Mouse (Mus musculus) hindbrain, embryonic 15.5 days (tissue): ENCODE data around the gene Prf1. TPM values are rescaled to one million over a fixed set of nuclear protein-coding genes. Genes with fewer than 3 reads are reported as not detected.
A peak's percentile ranks its signal among the peaks of the same experiment; 100 is the strongest.

ENCODE experiments used
- ATAC-seq: fragments of 200-750 bp; cut with Nextera tagmentation; 2 replicates; pipeline ENCODE4 v1.8.0; 2017; ENCODE audit warnings: low read depth, moderate number of reproducible peaks, moderate TSS enrichment; ENCODE audit not compliant: low FRiP score
- H3K27ac ChIP-seq: fragments of 300-500 bp; sonication (generic); replicated peaks from 2 replicates; pipeline ENCODE4 v1.5.1; 2015; ENCODE audit warnings: mild to moderate bottlenecking, inconsistent platforms
- H3K27me3 ChIP-seq: fragments of 300-500 bp; sonication (generic); 2 replicates; pipeline ENCODE4 v1.6.1; 2015; ENCODE audit warnings: control low read depth, inconsistent platforms
- H3K36me3 ChIP-seq: fragments of 300-500 bp; sonication (generic); 2 replicates; pipeline ENCODE4 v1.6.1; 2015; ENCODE audit warnings: control low read depth, inconsistent platforms
- H3K4me1 ChIP-seq: fragments of 300-500 bp; sonication (generic); replicated peaks from 2 replicates; pipeline ENCODE4 v1.6.1; 2015; ENCODE audit warnings: control low read depth, inconsistent platforms
- H3K4me2 ChIP-seq: fragments of 300-500 bp; sonication (generic); 2 replicates; pipeline ENCODE4 v1.6.1; 2015; ENCODE audit warnings: moderate library complexity, mild to moderate bottlenecking, inconsistent platforms
- H3K4me3 ChIP-seq: fragments of 300-500 bp; sonication (generic); 2 replicates; pipeline ENCODE4 v1.5.1; 2015; ENCODE audit warnings: mild to moderate bottlenecking, inconsistent platforms
- H3K9ac ChIP-seq: fragments of 300-500 bp; sonication (generic); 2 replicates; pipeline ENCODE4 v1.6.1; 2015; ENCODE audit warnings: inconsistent platforms
- H3K9me3 ChIP-seq: fragments of 300-500 bp; sonication (generic); 2 replicates; pipeline ENCODE4 v1.6.1; 2016; ENCODE audit warnings: control low read depth, inconsistent platforms
- WGBS: fragments of 180-500 bp; shearing (Covaris S2); methylation state at CpG from one replicate; pipeline ENCODE4 v1.1.7; 2015; 5-methylcytosine and 5-hydroxymethylcytosine counted together
- polyA plus RNA-seq: library from polyadenylated mRNA; unstranded; fragments of >200 nt; fragmentation: Nextera tagmentation; extraction: Ambion mirVana; gene quantifications from 2 replicates; pipeline ENCODE4 v1.2.1, GENCODE M21; 2015

Prf1 gene
- polyA plus RNA-seq, 1 experiment from 2014 or later = not detected

DNA sequence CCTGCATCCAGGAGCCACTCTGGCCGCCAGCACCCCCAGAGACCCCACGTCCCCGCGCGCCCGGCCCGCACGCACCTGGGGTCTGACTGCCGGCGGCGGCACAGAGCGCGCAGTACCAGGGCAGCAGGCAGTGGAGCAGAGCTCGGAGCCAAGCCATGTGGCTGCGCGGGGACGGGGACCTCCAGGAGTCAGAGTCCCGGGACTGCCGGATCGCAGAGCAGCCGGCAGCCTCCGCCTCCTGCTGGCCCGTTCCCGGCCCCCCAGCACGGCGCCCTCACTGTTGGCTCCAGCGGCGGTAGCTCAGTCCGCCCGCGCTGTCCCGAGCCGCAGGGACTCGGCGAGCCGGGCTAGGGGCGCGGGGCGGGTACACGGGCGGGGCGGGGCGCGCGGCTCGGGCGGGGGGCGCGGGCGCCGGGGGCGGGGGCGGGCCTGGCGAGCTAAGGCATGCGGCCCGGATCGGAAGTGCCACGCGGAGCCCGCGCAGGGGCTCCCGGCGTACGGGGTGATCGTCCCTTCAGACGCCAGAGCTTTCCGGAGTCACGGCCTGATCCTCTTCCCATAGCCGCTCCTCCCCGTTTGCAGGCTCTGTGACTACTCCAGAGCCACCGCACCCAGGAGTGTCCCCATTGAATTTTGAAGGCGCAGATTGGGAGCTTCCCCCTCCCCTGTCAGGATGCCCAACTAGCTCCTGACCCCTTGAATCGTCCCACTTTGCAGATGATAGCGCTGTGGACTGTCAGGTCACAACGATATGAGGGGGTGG lies 24.4 kb upstream of the Prf1 start, which contains the start of gene Adamts14:
Adamts14 (minus strand) TSS at position 358 of the 763 bp plus-strand sequence.
- no peak within 1 kb of the TSS for H3K27ac ChIP-seq
- H3K9me3 ChIP-seq = no peaks in the 10 kb centered on the region
- under 1% methylated on average over 60 of the region's 75 CpGs for WGBS

DNA sequence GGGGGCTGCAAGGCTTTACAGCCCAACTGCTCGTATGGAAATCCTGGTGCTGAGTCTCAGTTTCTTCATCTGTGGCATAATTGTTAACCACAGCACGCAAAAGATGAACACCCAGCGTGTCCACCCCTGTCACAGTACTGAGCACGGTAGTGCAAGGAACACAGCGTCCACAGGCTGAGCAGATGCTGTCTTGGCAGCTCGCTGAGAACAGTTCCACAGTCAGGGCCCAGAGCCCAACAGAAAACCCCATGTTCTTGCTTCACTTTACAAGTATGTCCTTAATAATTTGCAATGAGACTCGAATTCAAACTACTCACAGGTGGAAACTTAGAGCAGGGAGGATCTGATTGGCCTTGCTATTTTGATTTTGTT lies 23.8 kb upstream of the Prf1 start:
- H3K4me2 ChIP-seq = peak overlapping the region; percentile 93
- ATAC-seq = no peak
- H3K4me1 ChIP-seq = peaks cover 20% of the 10 kb centered on the region
- H3K36me3 ChIP-seq = no peaks in the 10 kb centered on the region
- peak overlapping the region; percentile 45; the same call in 1 of the 2 replicates for H3K4me3 ChIP-seq
- no peak overlapping the region for H3K27ac ChIP-seq
- H3K9me3 ChIP-seq = no peaks in the 10 kb centered on the region
- 0 out of 2 replicates have a peak overlapping the region, but pooled peaks have one; percentile 25 for H3K9ac ChIP-seq
- WGBS = 44% methylated on average over 7 of the region's 7 CpGs
- peaks cover 11% of the 10 kb centered on the region for H3K27me3 ChIP-seq

More for the DNA sequence above, 24.4 kb upstream of the Prf1 start, which contains the start of gene Adamts14:
- Histone ChIP-seq H3K27me3 (peaks cover 11% of the 10 kb centered on the region), H3K4me2 (peak within 1 kb of the TSS; percentile 93), H3K4me3 (peak within 1 kb of the TSS; percentile 45), H3K4me1 (peaks cover 20% of the 10 kb centered on the region), H3K9ac (peak within 1 kb of the TSS; percentile 25), H3K36me3 (no peaks in the 10 kb centered on the region)
- ATAC-seq = peak; percentile 54; the same call in 1 of the 2 replicates

DNA sequence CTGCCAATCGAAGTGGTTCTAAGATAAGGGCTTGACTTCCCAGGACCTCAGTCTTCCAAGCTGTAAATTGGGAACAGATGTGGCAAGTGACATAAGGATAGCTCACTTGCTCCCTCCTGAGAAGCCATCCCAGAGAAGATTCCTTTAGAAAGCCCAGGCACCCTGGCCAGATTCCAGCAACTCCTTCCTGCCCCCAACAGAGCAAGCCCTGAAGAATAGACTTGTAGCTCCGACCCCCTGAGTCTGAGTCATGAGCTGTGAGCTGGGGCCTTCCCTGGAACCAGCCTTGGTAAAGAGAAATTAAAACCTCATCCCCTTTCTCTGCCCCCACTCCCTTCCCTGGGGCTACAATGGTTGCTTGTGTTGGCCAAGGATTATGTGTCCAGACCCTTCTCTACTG lies 23.1 kb upstream of the Prf1 start:
- Histone ChIP-seq H3K36me3 (no peaks in the 10 kb centered on the region), H3K27me3 (peaks cover 11% of the 10 kb centered on the region), H3K4me3 (no peak overlapping the region), H3K9me3 (no peaks in the 10 kb centered on the region), H3K4me2 (no peak overlapping the region), H3K9ac (no peak overlapping the region), H3K27ac (no peak overlapping the region), H3K4me1 (peaks cover 20% of the 10 kb centered on the region)
- ATAC-seq = no peak
- 70% methylated on average over 2 of the region's 2 CpGs for WGBS

GRCm38 (mm10) chr10:61275669-61276110 lies 21.9 kb upstream of the Prf1 start:
- ATAC-seq = peak; percentile 36; the same call in 1 of the 2 replicates
- Histone ChIP-seq H3K36me3 (no peaks in the 10 kb centered on the region), H3K9ac (no peak overlapping the region), H3K27ac (no peak overlapping the region), H3K4me3 (no peak overlapping the region), H3K4me2 (no peak overlapping the region), H3K9me3 (no peaks in the 10 kb centered on the region), H3K27me3 (peaks cover 11% of the 10 kb centered on the region), H3K4me1 (peaks cover 20% of the 10 kb centered on the region)
- 2% methylated on average over 5 of the region's 5 CpGs for WGBS

GRCm38 (mm10) chr10:61277051-61277450 lies 20.6 kb upstream of the Prf1 start:
- Histone ChIP-seq H3K9ac (no peak overlapping the region), H3K27me3 (peaks cover 7% of the 10 kb centered on the region), H3K4me2 (no peak overlapping the region), H3K4me3 (no peak overlapping the region), H3K36me3 (no peaks in the 10 kb centered on the region), H3K4me1 (peaks cover 20% of the 10 kb centered on the region), H3K27ac (no peak overlapping the region), H3K9me3 (no peaks in the 10 kb centered on the region)
- 94% methylated on average over 6 of the region's 6 CpGs for WGBS
- no peak for ATAC-seq

DNA sequence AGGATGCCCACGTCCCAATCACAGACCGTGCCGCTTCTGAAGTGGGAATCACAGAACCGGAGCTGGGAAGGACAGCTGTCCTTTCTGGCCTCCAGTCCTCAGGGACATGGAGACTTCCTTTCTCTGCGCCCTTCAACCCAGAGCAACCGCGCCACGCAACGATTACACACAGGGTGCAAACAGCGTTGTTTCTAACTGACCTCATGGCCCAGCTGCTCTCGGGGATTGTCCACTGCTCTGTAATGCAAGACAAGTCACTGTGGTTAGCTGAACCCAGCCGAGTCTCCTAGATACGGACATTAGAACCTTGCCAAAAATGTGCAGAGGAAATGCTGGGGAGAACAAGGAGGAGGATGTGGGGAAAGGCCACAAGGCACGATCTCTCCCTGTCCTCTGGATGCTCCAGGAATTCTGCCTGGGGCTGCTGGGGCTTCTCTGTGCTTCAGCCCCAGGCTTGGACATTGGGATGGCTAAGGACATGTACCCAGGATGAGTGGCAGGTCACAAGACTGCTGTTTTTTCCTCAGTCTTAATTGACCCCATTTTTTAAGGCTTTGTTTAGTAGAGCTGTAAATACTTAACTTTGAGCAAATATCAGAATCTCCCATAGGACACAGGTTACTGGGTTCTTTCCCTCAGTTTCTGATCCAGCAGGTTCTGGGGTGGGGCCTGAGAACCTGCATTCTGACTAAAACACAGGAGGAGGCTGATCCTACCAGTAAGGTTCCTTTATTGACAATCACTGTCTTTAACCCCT lies 19.5 kb upstream of the Prf1 start:
- Histone ChIP-seq H3K4me3 (no peak overlapping the region), H3K27me3 (no peaks in the 10 kb centered on the region), H3K4me1 (peaks cover 12% of the 10 kb centered on the region), H3K36me3 (no peaks in the 10 kb centered on the region), H3K27ac (no peak overlapping the region), H3K9me3 (no peaks in the 10 kb centered on the region), H3K9ac (no peak overlapping the region), H3K4me2 (no peak overlapping the region)
- 50% methylated on average over 14 of the region's 14 CpGs for WGBS
- no peak for ATAC-seq

DNA sequence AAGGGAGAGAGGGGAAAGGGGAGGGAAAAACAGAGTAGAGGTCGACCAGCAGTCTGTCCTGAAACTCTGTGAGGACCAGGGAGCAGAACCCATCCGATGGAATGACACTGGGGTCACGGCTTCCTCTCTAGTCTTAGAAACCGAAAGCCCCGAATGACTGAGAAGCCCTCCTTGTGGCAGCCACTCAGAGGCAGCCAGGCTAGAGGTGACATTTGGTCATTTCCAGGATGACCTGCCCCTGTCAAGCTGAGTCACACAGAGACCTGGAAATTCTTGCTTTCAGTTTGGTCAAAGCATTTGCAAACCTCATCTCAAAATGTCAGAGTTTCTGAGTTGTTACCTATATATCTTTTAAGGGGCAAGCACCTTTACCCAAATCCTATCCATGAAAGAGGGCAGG lies 16.5 kb upstream of the Prf1 start:
- H3K4me2 ChIP-seq = no peak overlapping the region
- no peak overlapping the region for H3K27ac ChIP-seq
- no peaks in the 10 kb centered on the region for H3K9me3 ChIP-seq
- H3K9ac ChIP-seq = no peak overlapping the region
- no peaks in the 10 kb centered on the region for H3K36me3 ChIP-seq
- H3K4me1 ChIP-seq = peaks cover 10% of the 10 kb centered on the region; the same call in 1 of the 2 replicates
- no peak for ATAC-seq
- H3K27me3 ChIP-seq = no peaks in the 10 kb centered on the region
- H3K4me3 ChIP-seq = no peak overlapping the region
- WGBS = 82% methylated on average over 5 of the region's 5 CpGs

GRCm38 (mm10) chr10:61284309-61284708 lies 13.3 kb upstream of the Prf1 start:
- H3K27ac ChIP-seq = no peak overlapping the region
- peaks cover 8% of the 10 kb centered on the region; the same call in 1 of the 2 replicates for H3K4me1 ChIP-seq
- no peak overlapping the region for H3K4me3 ChIP-seq
- H3K4me2 ChIP-seq = no peak overlapping the region
- WGBS = 82% methylated on average over 4 of the region's 4 CpGs
- no peak overlapping the region for H3K9ac ChIP-seq
- no peak for ATAC-seq
- H3K9me3 ChIP-seq = no peaks in the 10 kb centered on the region
- no peaks in the 10 kb centered on the region for H3K27me3 ChIP-seq
- no peaks in the 10 kb centered on the region for H3K36me3 ChIP-seq

GRCm38 (mm10) chr10:61285271-61285670 lies 12.4 kb upstream of the Prf1 start:
- H3K9me3 ChIP-seq = no peaks in the 10 kb centered on the region
- H3K4me1 ChIP-seq = peaks cover 8% of the 10 kb centered on the region; the same call in 1 of the 2 replicates
- no peak for ATAC-seq
- H3K9ac ChIP-seq = no peak overlapping the region
- H3K27ac ChIP-seq = no peak overlapping the region
- no peak overlapping the region for H3K4me3 ChIP-seq
- no peaks in the 10 kb centered on the region for H3K36me3 ChIP-seq
- no peak overlapping the region for H3K4me2 ChIP-seq
- H3K27me3 ChIP-seq = no peaks in the 10 kb centered on the region
- WGBS = 61% methylated on average over 11 of the region's 11 CpGs

DNA sequence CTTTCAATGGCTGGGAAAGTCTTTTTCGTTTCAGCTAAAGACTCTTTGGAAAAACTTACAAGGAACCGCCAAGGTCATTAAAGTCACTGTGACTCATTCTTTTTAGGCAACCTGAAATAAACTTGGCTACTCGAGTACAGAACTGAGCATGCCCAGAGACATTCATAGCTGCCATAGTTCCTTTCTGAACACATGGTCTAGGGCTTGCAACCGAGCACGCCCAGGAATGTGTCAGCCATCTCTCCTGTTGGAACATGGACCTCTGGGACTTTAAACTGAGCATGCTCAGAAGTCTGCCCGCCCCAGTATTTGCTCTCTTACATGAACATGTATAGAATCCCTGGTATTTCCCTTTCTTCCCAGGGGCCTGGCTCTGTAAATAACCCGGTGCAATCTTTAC lies 11.4 kb upstream of the Prf1 start:
- Histone ChIP-seq H3K4me2 (no peak overlapping the region), H3K36me3 (no peaks in the 10 kb centered on the region), H3K27ac (no peak overlapping the region), H3K4me1 (peaks cover 8% of the 10 kb centered on the region; the same call in 1 of the 2 replicates), H3K4me3 (no peak overlapping the region), H3K9ac (no peak overlapping the region), H3K27me3 (no peaks in the 10 kb centered on the region), H3K9me3 (no peaks in the 10 kb centered on the region)
- ATAC-seq = no peak
- 72% methylated on average over 7 of the region's 7 CpGs for WGBS

DNA sequence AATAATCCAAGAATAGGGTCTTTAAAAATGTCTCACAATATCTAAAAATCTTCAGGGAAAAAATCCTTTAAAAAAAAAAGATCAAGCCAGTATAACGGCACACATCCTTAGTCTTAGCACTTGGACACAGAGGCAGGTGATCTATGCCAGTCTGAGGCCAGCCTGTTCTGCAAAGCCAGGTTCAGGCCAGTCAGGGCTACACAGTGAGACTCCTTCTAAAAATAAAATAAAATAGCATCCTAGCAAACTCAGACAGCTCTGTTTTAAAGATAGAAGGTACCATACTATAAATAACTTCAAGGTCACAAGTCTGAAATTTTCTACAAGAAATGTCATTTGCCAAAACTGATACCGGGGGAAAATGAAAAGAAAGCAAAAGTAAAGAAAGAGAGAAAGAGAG lies 7.6 kb upstream of the Prf1 start:
- WGBS = 79% methylated on average over 2 of the region's 2 CpGs
- no peak for ATAC-seq
- no peak overlapping the region for H3K27ac ChIP-seq

DNA sequence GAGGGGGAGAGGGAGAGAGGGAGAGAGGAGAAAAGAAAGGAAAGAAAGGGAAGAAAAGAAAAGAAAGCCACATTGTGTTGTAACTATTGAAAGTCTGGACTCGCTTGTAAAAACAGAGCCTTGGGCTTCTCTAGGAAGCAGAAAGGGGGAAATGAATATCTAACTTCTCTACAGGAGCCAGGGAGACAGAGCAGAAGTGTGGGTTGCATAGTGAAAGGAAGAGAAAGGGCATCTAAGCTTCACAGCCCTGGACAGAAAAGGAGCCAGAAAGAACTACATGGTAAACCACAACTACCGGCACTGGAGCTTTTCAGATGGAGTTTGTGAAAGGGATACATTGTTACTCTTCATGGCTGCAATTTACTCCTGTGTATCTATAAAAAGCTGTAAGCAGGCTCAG lies 7.2 kb upstream of the Prf1 start:
- ATAC-seq = no peak
- 29% methylated on average over 2 of the region's 2 CpGs for WGBS
- H3K9me3 ChIP-seq = no peaks in the 10 kb centered on the region

More for the DNA sequence above, 7.6 kb upstream of the Prf1 start:
- H3K4me1 ChIP-seq = peaks cover 7% of the 10 kb centered on the region; the same call in 1 of the 2 replicates
- no peak overlapping the region for H3K9ac ChIP-seq
- H3K36me3 ChIP-seq = no peaks in the 10 kb centered on the region
- no peaks in the 10 kb centered on the region for H3K27me3 ChIP-seq
- no peaks in the 10 kb centered on the region for H3K9me3 ChIP-seq
- no peak overlapping the region for H3K4me3 ChIP-seq
- no peak overlapping the region for H3K4me2 ChIP-seq

More for the DNA sequence above, 7.2 kb upstream of the Prf1 start:
- Histone ChIP-seq H3K4me3 (no peak overlapping the region), H3K27ac (no peak overlapping the region), H3K36me3 (no peaks in the 10 kb centered on the region), H3K9ac (no peak overlapping the region), H3K4me1 (peaks cover 2% of the 10 kb centered on the region; the same call in 1 of the 2 replicates), H3K4me2 (no peak overlapping the region), H3K27me3 (no peaks in the 10 kb centered on the region)
